Mouse (Mus musculus): ENCODE results near the gene Aatk.

GRCm38 (mm10) chr11:119979596-119980385, 67.2 kb downstream of the Aatk start:
- TF ChIP-seq CTCF (IDR thresholded peaks at IDR 0.05; ENCODE audit: borderline replicate concordance, extremely low read depth, insufficient read depth, insufficient read length) (no peak), POLR2A (IDR thresholded peaks at IDR 0.05; ENCODE audit: borderline replicate concordance, extremely low read depth, insufficient read depth, insufficient read length, poor library complexity, severe bottlenecking) (no peak)
